ENCODE assay signal across 23 mouse cellular contexts in genomic region chr11:17415144-17415543, GRCm38 (mm10).
DNase-seq lines count a peak whose midpoint lies in the region; ATAC-seq and TF ChIP-seq lines count a peak whose summit lies in the region.
"Had no signal": no experiment of that assay in that cellular context is flagged by ENCODE, and none has a peak within 500 bp of the region (broad histone marks: within the 10 kb centered on the region; RNA-seq: fewer than 3 reads in every experiment).

No protein-coding gene starts in this region.

- peak; percentile 71; the same call in 1 of the 2 replicates for ATAC-seq in forebrain, embryonic 11.5 days (replicated peaks; ENCODE audit: low FRiP score)
- ATAC-seq in forebrain, embryonic 16.5 days: no peak
- no peak for ATAC-seq in midbrain, embryonic 16.5 days
- peak; percentile 50; the same call in 1 of the 2 replicates for ATAC-seq in forebrain, embryonic 13.5 days
- ATAC-seq: Patski had no signal

- H3K27ac ChIP-seq in forebrain, embryonic 11.5 days (ENCODE audit: low read depth, low read length): no peak overlapping the region
- no peak overlapping the region for H3K27ac ChIP-seq in forebrain, embryonic 16.5 days (ENCODE audit: low read length)
- H3K27ac ChIP-seq in midbrain, embryonic 10.5 days (replicated peaks): peak overlapping the region; percentile 65
- H3K27ac ChIP-seq in midbrain, embryonic 16.5 days (ENCODE audit: low read length): no peak overlapping the region
- H3K27ac ChIP-seq in forebrain, embryonic 13.5 days: no peak overlapping the region
- H3K27ac ChIP-seq: heart, adult 2 months; heart, embryonic 13.5 days; left cerebral cortex, adult 2 months; limb, embryonic 15.5 days; liver, embryonic 14.5 days; neural tube, embryonic 13.5 days; stomach, embryonic 15.5 days had no signal

- H3K4me2 ChIP-seq in forebrain, embryonic 11.5 days (ENCODE audit: low read depth, low read length, severe bottlenecking): no peak overlapping the region
- no peak overlapping the region for H3K4me2 ChIP-seq in forebrain, embryonic 16.5 days (ENCODE audit: low read length)
- no peak overlapping the region for H3K4me2 ChIP-seq in midbrain, embryonic 16.5 days (ENCODE audit: low read length)
- H3K4me2 ChIP-seq in forebrain, embryonic 13.5 days: no peak overlapping the region
- H3K4me2 ChIP-seq: heart, embryonic 13.5 days; limb, embryonic 15.5 days; lung, embryonic 14.5 days; neural tube, embryonic 13.5 days; stomach, embryonic 15.5 days had no signal

- no peaks in the 10 kb centered on the region for H3K9me3 ChIP-seq in forebrain, embryonic 11.5 days (ENCODE audit: control insufficient read depth, low read length)
- H3K9me3 ChIP-seq in forebrain, embryonic 16.5 days (ENCODE audit: control insufficient read depth, low read length): no peaks in the 10 kb centered on the region
- no peaks in the 10 kb centered on the region for H3K9me3 ChIP-seq in midbrain, embryonic 10.5 days (replicated peaks)
- H3K9me3 ChIP-seq in midbrain, embryonic 16.5 days (replicated peaks; ENCODE audit: control insufficient read depth, low read length, poor library complexity, severe bottlenecking): no peaks in the 10 kb centered on the region
- no peaks in the 10 kb centered on the region for H3K9me3 ChIP-seq in forebrain, embryonic 13.5 days (replicated peaks)
- H3K9me3 ChIP-seq: heart, embryonic 13.5 days; limb, embryonic 15.5 days; megakaryocyte, embryonic 14.5 days; neural tube, embryonic 13.5 days; stomach, embryonic 15.5 days had no signal

- TF ChIP-seq CTCF in brain, embryonic 14.5 days (IDR thresholded peaks at IDR 0.05; ENCODE audit: borderline replicate concordance, extremely low read depth, insufficient read depth, insufficient read length): no peak

- no peak overlapping the region for H3K9ac ChIP-seq in forebrain, embryonic 11.5 days (ENCODE audit: low read length)
- H3K9ac ChIP-seq in forebrain, embryonic 16.5 days (replicated peaks; ENCODE audit: low read depth, low read length): no peak overlapping the region
- H3K9ac ChIP-seq in midbrain, embryonic 16.5 days (ENCODE audit: low read depth, low read length): no peak overlapping the region
- H3K9ac ChIP-seq in forebrain, embryonic 13.5 days: no peak overlapping the region
- H3K9ac ChIP-seq: heart, embryonic 13.5 days; limb, embryonic 15.5 days; liver, embryonic 14.5 days; lung, embryonic 14.5 days; neural tube, embryonic 13.5 days; stomach, embryonic 15.5 days had no signal

- H3K4me1 ChIP-seq in forebrain, embryonic 11.5 days (replicated peaks; ENCODE audit: control insufficient read depth, insufficient read depth, low read length): no peaks in the 10 kb centered on the region; the same call in 1 of the 2 replicates
- peaks cover 2% of the 10 kb centered on the region; the same call in 1 of the 2 replicates for H3K4me1 ChIP-seq in forebrain, embryonic 16.5 days (replicated peaks; ENCODE audit: control insufficient read depth, insufficient read depth, low read length)
- peaks cover 14% of the 10 kb centered on the region for H3K4me1 ChIP-seq in midbrain, embryonic 10.5 days
- no peaks in the 10 kb centered on the region for H3K4me1 ChIP-seq in midbrain, embryonic 16.5 days (ENCODE audit: control insufficient read depth, insufficient read depth, low read length)
- H3K4me1 ChIP-seq in forebrain, embryonic 13.5 days: peaks cover 9% of the 10 kb centered on the region; the same call in 1 of the 2 replicates
- H3K4me1 ChIP-seq: heart, embryonic 13.5 days; limb, embryonic 15.5 days; megakaryocyte, embryonic 14.5 days; stomach, embryonic 15.5 days had no signal

- no peaks in the 10 kb centered on the region for H3K27me3 ChIP-seq in forebrain, embryonic 11.5 days (ENCODE audit: control insufficient read depth, insufficient read depth, low read length)
- no peaks in the 10 kb centered on the region for H3K27me3 ChIP-seq in forebrain, embryonic 16.5 days (replicated peaks; ENCODE audit: control insufficient read depth, insufficient read depth, low read length)
- no peaks in the 10 kb centered on the region for H3K27me3 ChIP-seq in midbrain, embryonic 10.5 days (ENCODE audit: low read depth, poor library complexity, severe bottlenecking)
- no peaks in the 10 kb centered on the region for H3K27me3 ChIP-seq in midbrain, embryonic 16.5 days (ENCODE audit: control insufficient read depth, insufficient read depth, low read depth, low read length)
- H3K27me3 ChIP-seq in forebrain, embryonic 13.5 days: no peaks in the 10 kb centered on the region
- H3K27me3 ChIP-seq: heart, embryonic 13.5 days; limb, embryonic 15.5 days; megakaryocyte, embryonic 14.5 days; neural tube, embryonic 13.5 days; stomach, embryonic 15.5 days had no signal

- no peak for DNase-seq in forebrain, embryonic 11.5 days (ENCODE audit: low spot score)
- DNase-seq in midbrain, embryonic 10.5 days (ENCODE audit: low spot score): no peak
- peak; percentile 77 for DNase-seq in brain, embryonic 14.5 days (ENCODE audit: low read depth)
- no peak for DNase-seq in adrenal gland, postnatal 10 days
- no peak for DNase-seq in thymus, postnatal 14 days
- DNase-seq: gastrocnemius, postnatal 36 days; kidney, adult 11 months; layer of hippocampus, adult 9-11 months; lung, embryonic 14.5 days; lung, postnatal 36 days; thymus, postnatal 4 days had no signal

- H3K36me3 ChIP-seq in forebrain, embryonic 11.5 days (ENCODE audit: control insufficient read depth, insufficient read depth, low read length): no peaks in the 10 kb centered on the region
- no peaks in the 10 kb centered on the region for H3K36me3 ChIP-seq in forebrain, embryonic 16.5 days (ENCODE audit: control insufficient read depth, insufficient read depth)
- H3K36me3 ChIP-seq in midbrain, embryonic 10.5 days: no peaks in the 10 kb centered on the region
- H3K36me3 ChIP-seq in midbrain, embryonic 16.5 days (ENCODE audit: control insufficient read depth, insufficient read depth, low read length): no peaks in the 10 kb centered on the region
- no peaks in the 10 kb centered on the region for H3K36me3 ChIP-seq in forebrain, embryonic 13.5 days (ENCODE audit: poor library complexity, severe bottlenecking)
- H3K36me3 ChIP-seq: heart, embryonic 13.5 days; limb, embryonic 15.5 days; neural tube, embryonic 13.5 days; stomach, embryonic 15.5 days had no signal

- TF ChIP-seq POLR2A in brain, embryonic 14.5 days (IDR thresholded peaks at IDR 0.05; ENCODE audit: borderline replicate concordance, extremely low read depth, insufficient read depth, insufficient read length, poor library complexity, severe bottlenecking): no peak

- no peak overlapping the region for H3K4me3 ChIP-seq in forebrain, embryonic 11.5 days (ENCODE audit: low read depth, low read length)
- no peak overlapping the region for H3K4me3 ChIP-seq in forebrain, embryonic 16.5 days (replicated peaks; ENCODE audit: low read length)
- H3K4me3 ChIP-seq in midbrain, embryonic 10.5 days: no peak overlapping the region
- H3K4me3 ChIP-seq in midbrain, embryonic 16.5 days (ENCODE audit: low read depth, low read length): no peak overlapping the region
- no peak overlapping the region for H3K4me3 ChIP-seq in forebrain, embryonic 13.5 days
- H3K4me3 ChIP-seq: heart, adult 2 months; heart, embryonic 13.5 days; left cerebral cortex, adult 2 months; limb, embryonic 15.5 days; megakaryocyte, embryonic 14.5 days; neural tube, embryonic 13.5 days; stomach, embryonic 15.5 days had no signal

- WGBS in forebrain, embryonic 11.5 days: 35% methylated on average over 1 of the region's 1 CpGs
- WGBS in forebrain, embryonic 16.5 days: 17% methylated on average over 1 of the region's 1 CpGs
- WGBS in midbrain, embryonic 10.5 days: 56% methylated on average over 1 of the region's 1 CpGs
- WGBS in midbrain, embryonic 16.5 days: 33% methylated on average over 1 of the region's 1 CpGs
- WGBS in forebrain, embryonic 13.5 days: 43% methylated on average over 1 of the region's 1 CpGs

Comparison
In these comparisons a context has a peak if more than half of its experiments do, and no peak if none do; other contexts are left out.
1. ATAC-seq: peak in forebrain, embryonic 11.5 days (single experiment) and forebrain, embryonic 13.5 days (single experiment); none in forebrain, embryonic 16.5 days (single experiment) and midbrain, embryonic 16.5 days (single experiment).